Mouse (Mus musculus) embryonic stem cell, embryonic (primary cell): ENCODE measurements around the gene Celsr1.

Source experiments
- CTCF ChIA-PET, 4 experiments: fragments of 300-600 bp in 2 of 4; fragments of 350-600 bp in 2 of 4; sonication (Branson Sonifier 250); formaldehyde crosslinking; loops; one replicate each; lab custom pipeline; 2022; ENCODE audit warnings: inconsistent platforms in 2 of 4; lab: Charles Lee
- POLR2A ChIA-PET, 4 experiments: fragments of 300-600 bp in 2 of 4; fragments of 350-600 bp in 2 of 4; sonication (Branson Sonifier 250); formaldehyde crosslinking; loops; one replicate each; lab custom pipeline; 2022; ENCODE audit warnings: antibody characterized with exemption in 4 of 4, inconsistent platforms in 1 of 4; lab: Charles Lee

Celsr1 gene

DNA sequence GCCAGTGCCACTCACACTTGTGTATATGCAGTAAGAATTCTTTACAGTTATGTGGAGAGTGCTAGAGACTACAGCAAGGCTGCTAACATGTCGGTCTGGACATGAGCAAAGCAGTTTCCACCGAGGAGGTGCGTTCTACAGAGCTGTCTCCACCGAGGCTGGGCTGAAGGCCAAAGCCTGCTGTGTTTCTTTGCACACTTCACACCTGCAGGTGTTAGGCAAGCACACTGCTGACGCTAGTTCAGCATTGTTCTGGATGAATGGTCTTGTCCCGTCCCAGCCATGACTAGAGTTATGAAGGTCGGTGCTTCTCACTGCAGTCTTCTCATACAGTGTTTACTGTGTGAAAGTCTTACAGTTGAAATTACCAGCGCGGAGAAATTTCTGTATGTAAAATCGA is 141.6 kb downstream of the Celsr1 start:
- ChIA-PET POLR2A (interaction anchor here in 1 of 4 experiments (1.5 kb wide), 1 partner anchor 17 kb away, joined by 3 read pairs; no protein-coding TSS in a partner anchor), CTCF (interaction anchor here in 1 of 4 experiments (1.1 to 1.6 kb wide), 2 partner anchors 141 to 151 kb away, joined by 3 to 4 read pairs; no protein-coding TSS in a partner anchor)

DNA sequence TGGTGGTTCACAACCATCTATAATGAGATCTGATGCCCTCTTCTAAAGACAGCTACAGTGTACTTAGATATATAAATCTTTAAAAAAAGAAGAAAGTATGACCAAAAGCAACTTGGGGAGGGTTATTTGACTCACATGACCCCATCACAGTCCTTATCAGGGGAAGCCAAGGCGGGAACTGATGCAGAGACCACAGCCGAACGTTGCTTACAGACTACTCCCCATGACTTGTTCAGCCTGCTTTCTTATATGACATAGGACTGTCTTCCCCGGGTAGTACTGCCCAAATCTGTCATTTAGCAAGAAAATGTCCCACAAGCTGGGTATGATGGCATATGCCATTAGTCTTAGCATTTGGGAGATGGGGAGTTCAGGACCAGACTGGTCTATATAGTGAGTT is 144.3 kb downstream of the Celsr1 start:
- CTCF ChIA-PET: no interaction called here
- POLR2A ChIA-PET: interaction anchor here in 1 of 4 experiments (0.6 kb wide), 1 partner anchor 20 kb away, joined by 4 read pairs; no protein-coding TSS in a partner anchor

DNA sequence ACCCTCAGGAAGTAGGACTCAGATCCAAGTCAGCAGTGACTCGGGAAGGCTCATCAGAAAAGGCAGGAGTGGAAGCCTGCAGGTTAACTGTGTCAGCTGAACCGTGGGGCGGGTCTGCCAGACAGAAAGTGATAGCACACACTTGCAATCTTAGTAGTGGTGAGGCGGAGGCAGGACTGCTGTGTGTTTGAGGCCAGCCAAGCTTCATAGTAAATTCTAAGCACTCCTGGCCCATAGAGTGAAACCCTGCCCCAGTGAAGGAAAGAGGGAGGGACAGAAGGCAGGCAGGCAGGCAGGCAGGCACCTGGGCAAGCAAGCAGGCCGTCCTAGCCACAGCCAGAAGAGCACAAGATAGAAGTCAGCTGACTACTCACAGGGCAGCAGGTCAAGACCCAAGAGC is 148.0 kb downstream of the Celsr1 start:
- POLR2A ChIA-PET: no interaction called here

DNA sequence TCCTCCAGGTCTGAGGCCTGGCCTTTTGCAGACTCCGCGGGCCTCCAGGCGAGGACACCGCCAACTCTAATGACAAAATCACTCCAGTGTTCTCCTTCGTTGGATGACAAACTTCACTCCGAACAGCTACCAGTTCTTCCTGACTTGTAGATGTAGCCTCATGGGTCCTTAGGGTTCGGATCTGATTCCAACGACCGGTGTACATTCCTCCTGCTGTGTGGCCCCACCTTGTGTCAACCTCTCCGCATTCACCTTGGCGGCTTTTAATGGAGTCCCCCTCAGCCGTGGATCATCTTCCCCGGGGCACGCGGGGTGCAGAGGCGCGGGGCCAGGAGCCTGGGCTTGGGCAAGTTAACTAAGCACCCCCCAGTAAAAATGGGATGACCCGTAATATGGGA is 154.1 kb downstream of the Celsr1 start:
- ChIA-PET POLR2A (interaction anchor here (0.5 to 6.4 kb wide), 44 partner anchors 9 to 276 kb away, joined by 3 to 59 read pairs (median 4); partner anchors contain the start of genes Gtse1 (in 3 of the 4), Cdpf1 (in 2 of the 4), Pkdrej (in 1 of the 4) and Ppara (in 1 of the 4)), CTCF (interaction anchor here (0.6 to 3.7 kb wide), 44 partner anchors 9 to 1050 kb away, joined by 3 to 20 read pairs (median 4); partner anchors contain the start of genes Gtse1 (in 2 of the 4) and Ttc38 (in 1 of the 4))

More for the DNA sequence above, 148.0 kb downstream of the Celsr1 start:
- CTCF ChIA-PET: interaction anchor here in 1 of 4 experiments (1.0 to 1.6 kb wide), 2 partner anchors 11 to 18 kb away, joined by 3 to 6 read pairs; no protein-coding TSS in a partner anchor

DNA sequence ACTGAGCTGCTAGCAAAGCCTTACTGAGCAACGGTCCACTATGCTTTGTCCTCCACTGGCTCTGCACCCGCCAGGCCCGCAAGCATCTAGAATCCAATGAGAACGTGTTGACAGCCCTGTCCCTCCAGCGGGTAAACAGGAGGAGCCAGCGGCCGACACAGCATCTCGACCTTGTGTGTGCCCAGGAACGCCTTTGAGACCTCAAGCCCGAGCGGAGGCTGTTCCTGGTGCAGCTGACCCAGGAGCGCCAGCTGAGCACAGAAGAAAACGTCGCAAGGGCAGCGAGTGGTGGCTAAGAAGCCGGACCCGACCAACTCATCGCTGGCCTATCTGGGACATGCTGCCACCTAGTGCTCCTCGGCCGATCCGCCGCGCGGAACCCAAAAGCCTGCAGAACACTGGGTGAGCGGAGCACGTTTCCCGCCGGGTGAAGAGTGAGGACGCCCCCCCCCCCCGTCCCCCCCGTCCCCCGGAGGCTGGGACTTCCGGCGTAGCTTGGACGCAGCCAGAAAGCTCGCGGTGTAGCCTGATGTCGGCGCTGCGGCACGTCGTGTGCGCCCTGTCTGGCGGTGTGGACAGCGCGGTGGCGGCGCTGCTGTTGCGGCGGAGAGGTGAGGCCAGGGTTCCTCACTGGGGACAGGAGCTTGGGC is 154.6 kb downstream of the Celsr1 start, which contains the start of gene Trmu:
Gene Trmu (plus strand): TSS at position 465 of the 650 bp plus-strand sequence.
- CTCF ChIA-PET: interaction anchor here (0.6 to 3.7 kb wide), 44 partner anchors 8 to 1049 kb away, joined by 3 to 20 read pairs (median 4); partner anchors contain the start of genes Gtse1 (in 2 of the 4) and Ttc38 (in 1 of the 4)
- POLR2A ChIA-PET: interaction anchor here (0.6 to 6.4 kb wide), 48 partner anchors 8 to 308 kb away, joined by 3 to 59 read pairs (median 4); partner anchors contain the start of genes Gtse1 (in 3 of the 4), Cdpf1 (in 2 of the 4), Celsr1 (in 1 of the 4) and Pkdrej (in 1 of the 4)

DNA sequence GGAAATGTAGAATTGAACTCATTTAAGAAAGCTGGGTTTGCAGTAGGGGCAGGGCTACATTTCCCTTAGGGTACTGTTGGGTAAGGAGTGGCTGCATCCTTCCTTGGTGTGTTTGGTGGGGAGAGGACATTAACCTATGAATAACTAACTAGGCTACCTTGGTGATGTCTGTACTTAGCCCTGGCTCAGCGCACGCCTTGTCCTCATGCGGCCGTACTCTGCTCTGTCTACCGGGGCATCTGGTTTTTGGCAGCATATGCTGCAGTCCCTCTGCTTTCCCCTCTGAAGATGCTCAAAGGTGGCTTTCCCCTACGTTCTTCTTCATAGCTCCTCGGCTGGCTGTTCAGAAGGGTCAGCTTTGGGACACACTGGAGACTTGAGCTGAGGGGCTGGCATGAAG is 156.2 kb downstream of the Celsr1 start:
- POLR2A ChIA-PET: interaction anchor here in 3 of 4 experiments (0.7 to 6.4 kb wide), 13 partner anchors 9 to 229 kb away, joined by 3 to 59 read pairs (median 10); partner anchors contain the start of gene Gtse1 (in 3 of the 3)
- CTCF ChIA-PET: interaction anchor here in 2 of 4 experiments (0.8 to 3.7 kb wide), 3 partner anchors 10 to 159 kb away, joined by 3 to 14 read pairs (median 3); no protein-coding TSS in a partner anchor

DNA sequence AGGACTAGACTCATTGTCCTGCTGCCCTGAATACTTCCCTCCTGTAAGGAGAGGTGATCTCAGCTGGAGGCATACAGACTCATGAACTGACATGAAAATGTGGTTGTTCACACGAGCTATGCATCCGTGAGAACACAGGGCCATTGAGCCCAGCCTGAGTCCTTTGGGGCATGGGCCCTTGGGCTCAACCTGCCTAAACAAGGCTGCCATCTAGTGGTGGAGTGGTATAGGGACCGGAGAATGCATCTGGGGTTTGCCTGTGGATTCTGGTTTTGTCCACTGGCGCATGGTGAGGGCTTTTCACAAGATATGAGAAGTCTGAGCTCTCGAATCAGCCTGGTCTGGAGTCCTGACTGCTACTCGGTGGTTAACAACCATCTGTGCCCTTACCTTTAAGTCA is 165.9 kb downstream of the Celsr1 start:
- CTCF ChIA-PET: interaction anchor here (0.5 to 2.2 kb wide), 31 partner anchors 9 to 551 kb away, joined by 3 to 16 read pairs (median 3); partner anchors contain the start of genes Trmu (in 3 of the 4), Cdpf1 (in 1 of the 4), Gtse1 (in 1 of the 4) and Pkdrej (in 1 of the 4)

DNA sequence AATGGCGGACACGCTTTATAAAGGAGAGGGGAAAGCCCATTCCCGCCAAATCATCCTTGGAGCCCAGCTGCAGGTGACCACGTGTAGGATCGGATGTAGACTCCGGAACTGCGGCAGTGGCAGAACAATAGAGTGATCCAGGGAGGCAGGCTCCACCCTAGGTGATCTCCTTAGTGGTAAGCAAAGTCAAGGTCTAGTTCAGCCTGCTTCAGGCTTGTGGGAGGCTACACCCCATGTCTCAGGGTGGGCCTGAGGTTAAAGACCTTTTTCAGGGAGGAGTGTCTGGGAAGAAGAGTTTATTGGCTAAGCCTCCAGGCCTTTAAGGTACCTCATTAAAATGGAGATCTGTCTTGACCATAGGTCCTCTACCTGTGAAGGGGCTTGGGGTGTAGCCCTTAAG is 167.7 kb downstream of the Celsr1 start:
- POLR2A ChIA-PET: interaction anchor here (0.7 to 4.9 kb wide), 16 partner anchors 9 to 222 kb away, joined by 3 to 59 read pairs (median 6); partner anchors contain the start of genes Cdpf1 (in 2 of the 4), Trmu (in 2 of the 4), Celsr1 (in 1 of the 4) and Ttc38 (in 1 of the 4)
- CTCF ChIA-PET: interaction anchor here in 2 of 4 experiments (0.6 to 1.0 kb wide), 2 partner anchors 13 to 47 kb away, joined by 3 to 5 read pairs; partner anchors contain the start of gene Trmu (in 1 of the 2)

More for the DNA sequence above, 165.9 kb downstream of the Celsr1 start:
- POLR2A ChIA-PET: interaction anchor here (0.7 to 2.5 kb wide), 25 partner anchors 8 to 175 kb away, joined by 3 to 20 read pairs (median 5); partner anchors contain the start of genes Cdpf1 (in 2 of the 4), Trmu (in 2 of the 4), Ttc38 (in 2 of the 4) and Celsr1 (in 1 of the 4)

DNA sequence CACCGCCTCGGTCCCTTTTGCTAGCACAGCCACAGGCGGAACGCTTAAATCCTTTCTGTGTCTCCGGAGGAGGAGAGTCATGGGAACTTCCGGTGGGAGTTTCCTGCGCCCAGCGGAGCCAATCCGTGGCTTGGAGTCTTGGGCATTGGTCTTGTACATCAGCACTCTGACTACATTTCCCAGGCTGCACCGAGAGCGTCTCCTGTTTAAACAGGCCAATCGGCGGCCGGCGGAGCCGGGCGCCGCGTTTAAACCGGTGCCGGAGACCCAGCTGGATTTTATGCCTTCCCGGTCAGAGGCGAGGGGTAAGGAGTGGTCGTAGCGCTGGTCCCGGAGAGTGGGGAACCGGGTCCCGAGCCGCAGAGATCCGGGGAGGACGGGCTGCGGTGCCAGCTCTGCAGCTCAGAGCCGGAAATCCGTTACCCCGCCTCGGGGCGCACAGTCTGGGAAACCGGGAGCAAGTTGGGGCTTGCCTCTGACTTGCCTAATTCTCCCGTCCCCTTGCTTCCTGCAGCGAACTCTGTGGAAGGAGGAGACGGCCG is 174.0 kb downstream of the Celsr1 start, which contains the start of gene Gtse1:
Gene Gtse1 (plus strand): TSS at position 256 of the 542 bp plus-strand sequence.
- ChIA-PET CTCF (interaction anchor here (0.6 to 1.8 kb wide), 13 partner anchors 8 to 269 kb away, joined by 3 to 5 read pairs (median 3); partner anchors contain the start of gene Trmu (in 2 of the 4)), POLR2A (interaction anchor here (0.6 to 4.0 kb wide), 42 partner anchors 8 to 345 kb away, joined by 3 to 23 read pairs (median 4); partner anchors contain the start of genes Cdpf1 (in 3 of the 4), Trmu (in 3 of the 4), Ppara (in 1 of the 4) and Ttc38 (in 1 of the 4))

DNA sequence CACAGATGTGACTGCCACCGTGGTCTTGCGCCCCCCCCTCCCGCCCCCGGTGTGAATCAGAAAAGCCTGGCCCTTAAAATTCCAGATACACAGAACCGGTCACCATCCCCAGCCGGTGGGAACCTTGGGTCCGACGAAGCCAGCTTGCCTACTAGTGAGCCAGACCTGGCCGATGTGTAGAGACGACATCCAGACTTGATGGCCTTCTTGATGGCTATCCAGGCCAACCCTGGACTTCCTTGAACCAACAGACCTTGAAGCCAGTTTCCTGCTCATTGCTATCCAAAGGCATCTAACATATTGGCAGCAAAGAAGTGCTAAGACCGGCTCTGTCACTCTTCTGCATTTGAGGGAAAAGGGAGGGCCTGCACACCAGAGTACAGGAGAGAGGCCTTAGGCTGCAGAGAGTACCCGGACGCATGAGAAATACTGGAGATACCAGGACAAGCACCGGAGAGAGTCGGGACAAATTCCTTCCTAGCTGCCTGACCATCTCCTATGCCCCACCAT is 174.5 kb downstream of the Celsr1 start:
- ChIA-PET CTCF (interaction anchor here (0.6 to 1.8 kb wide), 9 partner anchors 8 to 246 kb away, joined by 3 to 5 read pairs (median 3); partner anchors contain the start of gene Trmu (in 1 of the 4)), POLR2A (interaction anchor here (0.6 to 4.0 kb wide), 35 partner anchors 9 to 345 kb away, joined by 3 to 23 read pairs (median 4); partner anchors contain the start of genes Cdpf1 (in 3 of the 4), Trmu (in 3 of the 4) and Ttc38 (in 1 of the 4))

DNA sequence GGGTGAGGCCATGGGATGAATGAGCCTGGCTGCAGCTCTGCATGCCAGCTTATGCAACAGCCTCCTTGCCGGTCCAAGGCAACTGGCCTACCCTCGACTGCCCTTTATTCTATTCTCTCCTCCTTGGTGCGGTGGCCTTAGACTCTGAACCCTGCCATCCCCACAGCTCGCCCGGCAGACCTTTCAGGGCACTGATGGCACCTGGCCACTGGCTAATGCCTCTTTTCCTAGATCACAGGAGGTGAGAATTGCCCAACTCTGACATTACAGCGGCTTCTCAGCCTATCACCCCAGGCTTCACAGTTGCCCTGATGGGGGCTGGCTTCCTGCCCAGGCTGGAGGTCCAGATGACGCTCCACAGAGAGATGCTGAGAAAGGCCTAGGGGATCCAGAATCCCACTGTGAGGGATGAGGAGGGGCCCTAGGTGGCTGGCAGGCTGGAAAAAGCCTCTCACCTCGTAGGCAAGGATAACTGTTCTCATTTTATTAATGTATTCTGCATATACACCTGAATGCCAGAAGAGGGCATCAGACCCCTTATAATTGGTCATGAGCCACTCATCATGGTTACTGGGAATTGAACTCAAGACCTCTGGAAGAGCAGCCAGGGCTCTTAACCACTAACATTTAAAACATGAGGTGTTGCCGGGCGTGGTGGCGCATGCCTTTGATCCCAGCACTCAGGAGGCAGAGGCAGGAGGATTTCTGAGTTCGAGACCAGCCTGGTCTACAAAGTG is 181.8 kb downstream of the Celsr1 start:
- POLR2A ChIA-PET: interaction anchor here in 3 of 4 experiments (0.6 to 3.0 kb wide), 6 partner anchors 9 to 223 kb away, joined by 3 to 12 read pairs (median 5); no protein-coding TSS in a partner anchor
- CTCF ChIA-PET: interaction anchor here in 3 of 4 experiments (0.5 to 1.4 kb wide), 4 partner anchors 10 to 583 kb away, joined by 3 to 5 read pairs (median 4); no protein-coding TSS in a partner anchor
